Mouse (Mus musculus) lung, adult 18-20 months (tissue): Measurements from ENCODE around the gene Ppp2r3a.
A peak's percentile ranks its signal among the peaks of the same experiment; 100 is the strongest.

Experiments
- DNase-seq, 2 experiments: peaks; one replicate each; pipeline ENCODE4 v3.0.0; 2022; ENCODE audit warnings: mixed read lengths in 2 of 2

Ppp2r3a gene

GRCm38 (mm10) chr9:101073041-101073986 is 178.3 kb downstream of the Ppp2r3a start:
- DNase-seq = peak; percentile 99

GRCm38 (mm10) chr9:101072506-101072905 is 179.1 kb downstream of the Ppp2r3a start:
- no peak for DNase-seq

GRCm38 (mm10) chr9:101069781-101070180 is 181.8 kb downstream of the Ppp2r3a start:
- no peak for DNase-seq

- no peak for DNase-seq
These were observed 186.5 kb downstream of the Ppp2r3a start for GRCm38 (mm10) chr9:101065076-101065602.

GRCm38 (mm10) chr9:101062253-101062780 is 189.3 kb downstream of the Ppp2r3a start:
- DNase-seq = no peak

GRCm38 (mm10) chr9:101061035-101061434 is 190.6 kb downstream of the Ppp2r3a start:
- DNase-seq = no peak

GRCm38 (mm10) chr9:101057156-101057555 is 194.4 kb downstream of the Ppp2r3a start:
- no peak for DNase-seq
